Mouse (Mus musculus): ENCODE measurements around the gene Gm11042. TPM values are rescaled to one million over a fixed set of nuclear protein-coding genes. Genes with fewer than 3 reads are reported as not detected.

The Gm11042 gene
- polyA plus RNA-seq, 1 experiment from 2014 or later: not detected

DNA sequence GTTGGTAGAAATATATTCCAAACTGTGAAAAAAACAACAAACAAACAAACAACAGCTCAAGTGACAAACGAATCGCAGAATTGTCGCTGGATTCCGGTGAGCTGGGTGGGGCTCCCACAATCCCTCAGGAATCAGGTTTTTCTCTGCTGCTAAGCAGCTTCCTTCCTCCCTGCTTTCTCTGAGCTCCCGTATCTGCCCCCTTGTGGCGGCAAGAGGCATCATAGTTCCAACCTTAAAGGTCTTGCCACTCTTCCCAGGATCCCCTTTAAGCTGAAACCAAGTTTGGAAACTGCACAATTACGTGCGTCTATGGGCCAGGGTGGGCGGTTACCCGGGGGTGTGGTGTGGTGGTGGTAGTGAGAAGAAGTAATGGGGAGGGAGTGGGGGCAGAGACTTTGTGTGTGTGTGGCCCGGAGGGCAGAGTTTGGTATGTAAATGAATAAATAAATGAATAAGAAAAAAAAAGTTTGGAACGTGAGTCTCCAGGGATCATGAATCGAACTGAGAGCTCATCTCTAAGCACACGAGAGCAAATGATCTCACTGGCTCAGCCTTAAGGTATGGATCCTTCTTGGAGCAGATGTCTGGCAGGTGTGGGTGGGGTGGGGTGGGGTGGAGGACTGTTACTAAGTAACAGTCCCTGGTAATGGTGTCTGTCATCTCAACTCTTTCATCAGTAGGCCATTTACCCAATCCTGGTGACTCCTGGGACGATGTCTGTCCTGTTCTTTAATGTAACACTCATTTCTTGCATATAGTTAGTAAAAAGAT is 980 bp upstream of the Gm11042 start:
- DNase-seq (ENCODE audit: low spot score): peak; percentile 84
- WGBS: 19% methylated on average over 15 of the region's 15 CpGs

DNA sequence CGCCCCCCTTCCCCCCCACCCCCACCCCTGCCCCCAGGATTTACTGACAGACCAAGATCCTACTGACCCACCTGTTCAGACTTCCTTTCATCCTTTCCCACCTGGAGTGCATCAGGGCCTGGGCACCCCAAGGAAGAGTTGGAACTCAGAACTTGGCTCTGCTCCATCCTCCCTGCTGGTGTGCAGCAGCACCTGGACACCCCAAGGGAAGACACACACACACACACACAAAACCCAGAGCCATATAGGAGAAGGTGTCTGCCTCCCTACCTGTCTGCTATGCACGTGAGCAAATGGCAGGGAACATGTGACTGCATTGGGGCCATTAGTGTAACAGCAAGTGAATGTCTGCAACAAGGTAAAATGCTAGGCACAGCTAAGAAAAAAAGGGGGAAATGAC is 973 bp downstream of the Gm11042 start:
- Histone ChIP-seq H3K36me3 (no peaks in the 10 kb centered on the region), H3K27ac (replicated peaks) (no peak overlapping the region), H3K4me1 (peaks cover 14% of the 10 kb centered on the region), H3K4me3 (no peak overlapping the region), H3K27me3 (ENCODE audit: low read depth, poor library complexity, severe bottlenecking) (no peaks in the 10 kb centered on the region), H3K9me3 (replicated peaks) (no peaks in the 10 kb centered on the region)
- 53% methylated on average over 2 of the region's 2 CpGs for WGBS
- no peak for DNase-seq (ENCODE audit: low spot score)

More for the DNA sequence above, 980 bp upstream of the Gm11042 start:
- Histone ChIP-seq H3K36me3 (no peaks in the 10 kb centered on the region), H3K27me3 (ENCODE audit: low read depth, poor library complexity, severe bottlenecking) (no peaks in the 10 kb centered on the region), H3K9me3 (replicated peaks) (no peaks in the 10 kb centered on the region), H3K27ac (replicated peaks) (peak overlapping the region; percentile 91), H3K4me3 (peak overlapping the region; percentile 57), H3K4me1 (peaks cover 14% of the 10 kb centered on the region)

DNA sequence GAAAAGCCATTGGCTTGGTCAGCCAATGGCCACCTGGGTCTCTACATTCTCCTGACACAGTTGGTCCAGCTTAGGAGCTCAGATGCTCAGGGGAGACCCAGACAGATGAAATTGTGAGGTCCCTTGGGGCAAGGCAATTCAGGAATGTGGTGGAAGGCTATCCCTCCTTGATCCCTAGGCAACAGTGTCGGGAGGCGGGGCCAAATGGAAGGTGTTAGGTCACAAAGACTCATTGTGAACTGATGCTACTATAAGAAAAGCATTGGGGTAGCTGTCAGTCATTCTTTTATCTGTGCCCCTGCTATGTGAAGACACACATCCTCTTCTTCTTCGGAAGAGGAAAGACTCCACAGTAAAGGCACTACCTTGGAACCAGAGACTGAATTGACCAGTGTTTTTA is 3.6 kb downstream of the Gm11042 start:
- no peak for DNase-seq (ENCODE audit: low spot score)
- 88% methylated on average over 3 of the region's 3 CpGs for WGBS
- peaks cover 14% of the 10 kb centered on the region for H3K4me1 ChIP-seq
- H3K36me3 ChIP-seq: no peaks in the 10 kb centered on the region
- H3K27me3 ChIP-seq (ENCODE audit: low read depth, poor library complexity, severe bottlenecking): no peaks in the 10 kb centered on the region
- no peak overlapping the region for H3K27ac ChIP-seq (replicated peaks)
- H3K9me3 ChIP-seq (replicated peaks): no peaks in the 10 kb centered on the region
- H3K4me3 ChIP-seq: no peak overlapping the region

DNA sequence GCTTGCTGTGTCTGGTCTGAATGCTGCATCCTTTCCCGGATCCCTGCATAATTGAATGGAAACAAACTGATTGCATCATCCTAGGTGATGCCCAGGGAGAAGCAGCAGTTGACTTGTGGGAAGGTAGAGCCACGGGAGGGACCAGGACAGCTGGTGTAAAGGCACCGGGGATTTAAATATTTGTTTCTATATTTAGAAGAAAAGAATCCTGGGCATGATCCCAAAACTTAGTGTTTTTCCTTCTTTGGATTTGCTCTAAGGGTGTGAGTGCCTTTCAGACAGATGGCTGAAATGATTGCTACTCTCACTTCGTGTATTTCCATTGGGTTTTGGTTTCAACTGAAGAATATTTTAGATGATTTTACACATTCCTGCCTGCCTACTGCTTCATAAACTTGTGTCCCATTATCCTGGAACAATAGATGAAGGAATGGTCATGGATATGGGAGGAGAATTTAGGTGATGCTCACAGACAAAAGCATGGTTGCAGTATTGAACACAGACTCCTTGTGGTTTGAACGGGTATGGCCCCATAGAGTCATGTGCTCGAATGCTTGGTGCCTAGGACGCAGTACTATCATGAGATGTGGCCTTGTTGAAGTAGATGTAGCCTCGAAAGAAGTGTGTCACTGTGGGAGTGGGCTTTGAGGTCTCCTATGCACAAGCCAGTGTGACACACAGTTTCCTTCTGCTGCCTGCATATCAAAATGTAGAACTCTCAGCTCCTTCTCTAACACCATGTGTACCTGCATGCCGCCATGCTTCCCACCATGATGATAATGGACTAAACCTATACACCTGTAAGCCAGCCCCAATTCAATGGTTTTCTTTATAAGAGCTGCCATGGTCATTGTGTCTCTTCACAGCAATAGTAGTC is 12.5 kb downstream of the Gm11042 start:
- H3K4me1 ChIP-seq: no peaks in the 10 kb centered on the region
- no peak overlapping the region for H3K4me3 ChIP-seq
- no peaks in the 10 kb centered on the region for H3K27me3 ChIP-seq (ENCODE audit: low read depth, poor library complexity, severe bottlenecking)
- DNase-seq (ENCODE audit: low spot score): no peak
- 79% methylated on average over 9 of the region's 9 CpGs for WGBS
- no peaks in the 10 kb centered on the region for H3K9me3 ChIP-seq (replicated peaks)
- no peaks in the 10 kb centered on the region for H3K36me3 ChIP-seq
- no peak overlapping the region for H3K27ac ChIP-seq (replicated peaks)

- DNase-seq (ENCODE audit: low spot score): no peak
- no peak overlapping the region for H3K27ac ChIP-seq (replicated peaks)
- H3K9me3 ChIP-seq (replicated peaks): no peaks in the 10 kb centered on the region
- no peaks in the 10 kb centered on the region for H3K36me3 ChIP-seq
- no peaks in the 10 kb centered on the region for H3K4me1 ChIP-seq
- H3K27me3 ChIP-seq (ENCODE audit: low read depth, poor library complexity, severe bottlenecking): no peaks in the 10 kb centered on the region
- 95% methylated on average over 6 of the region's 6 CpGs for WGBS
- no peak overlapping the region for H3K4me3 ChIP-seq
Observed at GRCm38 (mm10) chr12:74301559-74301958, 14.6 kb downstream of the Gm11042 start.

- Histone ChIP-seq H3K27me3 (ENCODE audit: low read depth, poor library complexity, severe bottlenecking) (no peaks in the 10 kb centered on the region), H3K4me3 (no peak overlapping the region), H3K36me3 (no peaks in the 10 kb centered on the region), H3K27ac (replicated peaks) (no peak overlapping the region), H3K4me1 (0 out of 2 replicates have a peak, but pooled peaks cover 4% of the 10 kb centered on the region), H3K9me3 (replicated peaks) (no peaks in the 10 kb centered on the region)
- 64% methylated on average over 5 of the region's 5 CpGs for WGBS
- no peak for DNase-seq (ENCODE audit: low spot score)
Observed at GRCm38 (mm10) chr12:74296374-74296773, 19.8 kb downstream of the Gm11042 start.

DNA sequence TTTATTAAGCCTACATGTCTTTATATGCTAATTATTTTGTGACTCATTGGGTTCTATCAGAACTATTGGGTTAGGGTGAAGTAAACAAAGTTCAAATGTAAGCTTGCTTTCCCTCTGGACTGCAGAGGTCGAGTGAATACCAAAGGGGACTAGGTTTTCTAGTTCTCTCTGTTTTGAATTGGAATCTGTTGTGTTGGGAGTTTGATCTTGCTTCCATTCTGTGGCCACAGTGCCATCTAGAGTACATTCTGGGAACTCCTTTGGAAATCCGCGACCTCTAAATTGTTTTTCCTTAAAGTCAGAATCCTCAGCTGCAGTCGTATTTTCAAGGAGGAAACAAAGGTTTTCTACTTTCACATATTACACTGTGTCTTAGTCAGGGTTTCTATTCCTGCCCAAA is 22.6 kb downstream of the Gm11042 start:
- WGBS: 14% methylated on average over 4 of the region's 4 CpGs

GRCm38 (mm10) chr12:74290983-74291382 is 25.2 kb downstream of the Gm11042 start:
- DNase-seq (ENCODE audit: low spot score): no peak
- Histone ChIP-seq H3K4me3 (no peak overlapping the region), H3K27me3 (ENCODE audit: low read depth, poor library complexity, severe bottlenecking) (peaks cover 11% of the 10 kb centered on the region), H3K9me3 (replicated peaks) (no peaks in the 10 kb centered on the region), H3K27ac (replicated peaks) (no peak overlapping the region), H3K36me3 (no peaks in the 10 kb centered on the region), H3K4me1 (peaks cover 4% of the 10 kb centered on the region; the same call in 1 of the 2 replicates)
- WGBS: 85% methylated on average over 4 of the region's 4 CpGs

More for the DNA sequence above, 22.6 kb downstream of the Gm11042 start:
- H3K9me3 ChIP-seq (replicated peaks): no peaks in the 10 kb centered on the region
- H3K4me1 ChIP-seq: peaks cover 4% of the 10 kb centered on the region; the same call in 1 of the 2 replicates
- H3K27ac ChIP-seq (replicated peaks): no peak overlapping the region
- DNase-seq (ENCODE audit: low spot score): peak; percentile 39
- no peaks in the 10 kb centered on the region for H3K27me3 ChIP-seq (ENCODE audit: low read depth, poor library complexity, severe bottlenecking)
- H3K4me3 ChIP-seq: no peak overlapping the region
- H3K36me3 ChIP-seq: no peaks in the 10 kb centered on the region

- peak overlapping the region; percentile 57 for H3K4me3 ChIP-seq
- DNase-seq (ENCODE audit: low spot score): no peak
- no peaks in the 10 kb centered on the region for H3K36me3 ChIP-seq
- peaks cover 17% of the 10 kb centered on the region for H3K4me1 ChIP-seq
- peaks cover 51% of the 10 kb centered on the region for H3K27me3 ChIP-seq (ENCODE audit: low read depth, poor library complexity, severe bottlenecking)
- no peaks in the 10 kb centered on the region for H3K9me3 ChIP-seq (replicated peaks)
- 7% methylated on average over 11 of the region's 11 CpGs for WGBS
- H3K27ac ChIP-seq (replicated peaks): no peak overlapping the region
Observed at GRCm38 (mm10) chr12:74284685-74285054, 31.5 kb downstream of the Gm11042 start.

GRCm38 (mm10) chr12:74284020-74284684 is 32.0 kb downstream of the Gm11042 start:
- H3K9me3 ChIP-seq (replicated peaks): no peaks in the 10 kb centered on the region
- WGBS: 1% methylated on average over 49 of the region's 49 CpGs
- peak; percentile 95 for DNase-seq (ENCODE audit: low spot score)

DNA sequence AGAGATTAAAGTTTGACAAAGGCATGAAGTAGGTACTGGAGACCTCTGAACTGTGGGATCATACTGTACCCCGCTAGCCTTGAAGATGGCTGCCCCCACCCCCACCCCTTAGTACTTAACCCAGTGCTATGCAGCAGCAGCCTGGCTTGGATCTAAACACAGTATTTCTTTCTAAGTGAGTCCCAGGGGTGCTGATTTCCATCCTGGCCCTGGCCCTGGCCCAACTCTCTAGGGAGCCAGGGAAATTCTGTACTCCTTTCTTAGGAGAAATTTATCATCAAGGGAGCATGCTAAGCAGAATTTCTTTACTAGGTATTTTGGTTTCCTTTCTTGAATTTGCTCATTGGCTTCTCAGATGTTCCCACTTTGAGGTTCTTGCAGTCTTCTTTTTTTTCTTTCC is 33.3 kb downstream of the Gm11042 start:
- Histone ChIP-seq H3K9me3 (replicated peaks) (no peaks in the 10 kb centered on the region), H3K4me3 (no peak overlapping the region), H3K27me3 (ENCODE audit: low read depth, poor library complexity, severe bottlenecking) (peaks cover 51% of the 10 kb centered on the region), H3K36me3 (no peaks in the 10 kb centered on the region), H3K4me1 (peaks cover 17% of the 10 kb centered on the region), H3K27ac (replicated peaks) (no peak overlapping the region)
- no peak for DNase-seq (ENCODE audit: low spot score)
- WGBS: 79% methylated on average over 1 of the region's 1 CpGs

More at GRCm38 (mm10) chr12:74284020-74284684, 32.0 kb downstream of the Gm11042 start:
- peak overlapping the region; percentile 57 for H3K4me3 ChIP-seq
- no peaks in the 10 kb centered on the region for H3K36me3 ChIP-seq
- peaks cover 17% of the 10 kb centered on the region for H3K4me1 ChIP-seq
- peaks cover 51% of the 10 kb centered on the region for H3K27me3 ChIP-seq (ENCODE audit: low read depth, poor library complexity, severe bottlenecking)
- H3K27ac ChIP-seq (replicated peaks): no peak overlapping the region; the same call in 1 of the 2 replicates

- DNase-seq (ENCODE audit: low spot score): no peak
- H3K4me3 ChIP-seq: no peak overlapping the region
- peaks cover 44% of the 10 kb centered on the region for H3K27me3 ChIP-seq (ENCODE audit: low read depth, poor library complexity, severe bottlenecking)
- H3K4me1 ChIP-seq: peaks cover 17% of the 10 kb centered on the region
- WGBS: 84% methylated on average over 4 of the region's 4 CpGs
- H3K36me3 ChIP-seq: no peaks in the 10 kb centered on the region
- no peaks in the 10 kb centered on the region for H3K9me3 ChIP-seq (replicated peaks)
- no peak overlapping the region for H3K27ac ChIP-seq (replicated peaks)
Observed at GRCm38 (mm10) chr12:74281403-74281802, 34.8 kb downstream of the Gm11042 start.

All from midbrain, embryonic 10.5 days (tissue).